Mouse (Mus musculus): ENCODE results near the gene Clps. TPM values are rescaled to one million over a fixed set of nuclear protein-coding genes. Genes with fewer than 3 reads are reported as not detected.

Clps gene
- total and polyA plus RNA-seq, 3 experiments, result not detected

- H3K9me3 ChIP-seq (replicated peaks), result no peaks in the 10 kb centered on the region
- DNase-seq (ENCODE audit: low spot score), result no peak
- peak overlapping the region; percentile 71 for H3K4me3 ChIP-seq (ENCODE audit: low read depth, low read length)
- peaks cover 7% of the 10 kb centered on the region for H3K36me3 ChIP-seq (replicated peaks)
- ATAC-seq (ENCODE audit: extremely low read depth, insufficient number of reproducible peaks, low FRiP score, poor library complexity, severe bottlenecking), result no peak
- H3K27me3 ChIP-seq (ENCODE audit: insufficient read depth, low read length), result peaks cover 51% of the 10 kb centered on the region
- peaks cover 46% of the 10 kb centered on the region for H3K4me1 ChIP-seq (ENCODE audit: insufficient read depth, low read depth, low read length)
- TF ChIP-seq GATA2 (IDR thresholded peaks at IDR 0.05; ENCODE audit: borderline replicate concordance, low read depth, low read length) (no peak), TAL1 (conservative IDR thresholded peaks at IDR 0.05; ENCODE audit: low read depth, low read length) (no peak), CTCF (IDR thresholded peaks at IDR 0.05; ENCODE audit: low read depth, low read length) (no peak), GATA1 (IDR thresholded peaks at IDR 0.05; ENCODE audit: borderline replicate concordance, low read length) (no peak), POLR2AphosphoS5 (IDR thresholded peaks at IDR 0.05; ENCODE audit: insufficient replicate concordance, low read depth, low read length) (no peak)
Observed at GRCm38 (mm10) chr17:28523355-28524008, 37.1 kb downstream of the Clps start.

DNA sequence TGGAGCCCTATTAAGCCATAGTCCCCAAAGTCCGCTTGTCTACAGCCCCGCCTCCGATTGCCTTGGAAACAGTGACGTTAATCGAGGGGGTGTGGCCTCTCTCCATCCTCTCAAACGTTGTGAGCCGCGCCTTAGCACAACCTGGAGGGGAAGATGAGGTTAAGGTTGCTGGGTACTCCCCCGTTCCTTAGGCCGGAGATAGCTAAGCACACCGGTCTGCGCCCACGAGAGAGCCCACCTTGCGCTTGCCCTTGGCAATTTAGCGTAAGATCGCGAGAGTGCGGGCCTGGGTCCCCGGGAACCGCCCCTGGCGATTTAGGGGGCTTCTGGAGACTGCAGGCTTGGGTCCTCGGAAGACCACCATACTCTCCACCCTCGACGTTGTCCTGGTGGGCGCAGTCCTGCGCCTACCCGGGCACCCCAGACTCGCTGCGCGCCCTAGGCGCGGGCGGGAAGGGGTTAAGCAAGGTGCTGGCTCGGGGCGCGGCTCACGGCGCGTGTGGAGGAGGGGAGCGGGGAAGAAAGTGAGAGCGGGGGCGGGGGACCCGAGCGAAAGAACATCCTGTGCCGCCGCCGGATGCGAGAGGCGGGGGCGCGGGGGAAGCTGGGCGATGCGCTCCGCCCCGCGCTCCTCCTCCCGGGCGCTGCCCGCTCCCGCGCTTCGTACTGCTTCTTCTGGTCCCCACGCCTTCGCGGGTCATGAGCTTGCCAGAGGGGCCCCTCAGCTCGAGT is 37.8 kb downstream of the Clps start:
- 0 out of 2 replicates have a peak, but pooled peaks cover 2% of the 10 kb centered on the region for H3K9me3 ChIP-seq (replicated peaks)
- DNase-seq (ENCODE audit: low spot score) (peak; percentile 73), ATAC-seq (ENCODE audit: extremely low read depth, insufficient number of reproducible peaks, low FRiP score, poor library complexity, severe bottlenecking) (peak; percentile 64)
- H3K36me3 ChIP-seq (replicated peaks), result peaks cover 7% of the 10 kb centered on the region
- peaks cover 45% of the 10 kb centered on the region for H3K4me1 ChIP-seq (ENCODE audit: insufficient read depth, low read depth, low read length)
- TF ChIP-seq GATA2 (IDR thresholded peaks at IDR 0.05; ENCODE audit: borderline replicate concordance, low read depth, low read length), result no peak
- no peak for TF ChIP-seq TAL1 (conservative IDR thresholded peaks at IDR 0.05; ENCODE audit: low read depth, low read length)
- TF ChIP-seq GATA1 (IDR thresholded peaks at IDR 0.05; ENCODE audit: borderline replicate concordance, low read length), result no peak
- TF ChIP-seq POLR2AphosphoS5 (IDR thresholded peaks at IDR 0.05; ENCODE audit: insufficient replicate concordance, low read depth, low read length), result no peak
- no peak for TF ChIP-seq CTCF (IDR thresholded peaks at IDR 0.05; ENCODE audit: low read depth, low read length)
- peaks cover 57% of the 10 kb centered on the region for H3K27me3 ChIP-seq (ENCODE audit: insufficient read depth, low read length)
- peak overlapping the region; percentile 71 for H3K4me3 ChIP-seq (ENCODE audit: low read depth, low read length)

DNA sequence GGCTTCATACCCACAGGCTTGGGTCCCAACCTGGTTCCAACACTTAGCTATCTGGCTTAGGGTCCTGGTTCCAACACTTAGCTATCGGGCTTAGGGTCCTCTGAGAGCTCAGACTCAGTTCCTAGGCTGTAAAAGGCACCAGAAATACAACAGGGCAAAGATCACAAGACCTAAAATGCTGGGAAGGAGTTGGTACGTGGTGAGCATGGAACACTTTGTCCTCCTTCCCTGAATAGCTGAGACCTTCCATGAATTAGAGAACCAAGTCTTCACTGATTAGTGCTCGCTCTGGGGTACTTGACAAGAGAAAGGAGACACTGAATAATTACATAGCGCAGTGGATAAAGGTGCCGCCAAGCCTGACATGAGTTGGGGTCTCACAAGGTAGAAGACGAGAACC is 38.6 kb downstream of the Clps start:
- ATAC-seq (ENCODE audit: extremely low read depth, insufficient number of reproducible peaks, low FRiP score, poor library complexity, severe bottlenecking), result no peak

GRCm38 (mm10) chr17:28521071-28521726 is 39.4 kb downstream of the Clps start:
- 0 out of 2 replicates have a peak, but pooled peaks cover 2% of the 10 kb centered on the region for H3K9me3 ChIP-seq (replicated peaks)
- peaks cover 7% of the 10 kb centered on the region for H3K36me3 ChIP-seq (replicated peaks)
- H3K4me1 ChIP-seq (ENCODE audit: insufficient read depth, low read depth, low read length), result peaks cover 34% of the 10 kb centered on the region
- peaks cover 63% of the 10 kb centered on the region for H3K27me3 ChIP-seq (ENCODE audit: insufficient read depth, low read length)
- no peak for TF ChIP-seq POLR2AphosphoS5 (IDR thresholded peaks at IDR 0.05; ENCODE audit: insufficient replicate concordance, low read depth, low read length)
- TF ChIP-seq CTCF (IDR thresholded peaks at IDR 0.05; ENCODE audit: low read depth, low read length), result no peak
- TF ChIP-seq TAL1 (conservative IDR thresholded peaks at IDR 0.05; ENCODE audit: low read depth, low read length), result no peak
- no peak for TF ChIP-seq GATA2 (IDR thresholded peaks at IDR 0.05; ENCODE audit: borderline replicate concordance, low read depth, low read length)
- no peak for TF ChIP-seq GATA1 (IDR thresholded peaks at IDR 0.05; ENCODE audit: borderline replicate concordance, low read length)
- no peak overlapping the region for H3K4me3 ChIP-seq (ENCODE audit: low read depth, low read length)
- DNase-seq (ENCODE audit: low spot score) (no peak), ATAC-seq (ENCODE audit: extremely low read depth, insufficient number of reproducible peaks, low FRiP score, poor library complexity, severe bottlenecking) (no peak)

More for the DNA sequence above, 38.6 kb downstream of the Clps start:
- TF ChIP-seq CTCF (IDR thresholded peaks at IDR 0.05; ENCODE audit: low read depth, low read length) (no peak), TAL1 (conservative IDR thresholded peaks at IDR 0.05; ENCODE audit: low read depth, low read length) (no peak), GATA1 (IDR thresholded peaks at IDR 0.05; ENCODE audit: borderline replicate concordance, low read length) (no peak), GATA2 (IDR thresholded peaks at IDR 0.05; ENCODE audit: borderline replicate concordance, low read depth, low read length) (no peak), POLR2AphosphoS5 (IDR thresholded peaks at IDR 0.05; ENCODE audit: insufficient replicate concordance, low read depth, low read length) (no peak)
- Histone ChIP-seq H3K9me3 (replicated peaks) (0 out of 2 replicates have a peak, but pooled peaks cover 2% of the 10 kb centered on the region), H3K4me1 (ENCODE audit: insufficient read depth, low read depth, low read length) (peaks cover 36% of the 10 kb centered on the region), H3K4me3 (ENCODE audit: low read depth, low read length) (no peak overlapping the region), H3K36me3 (replicated peaks) (peaks cover 7% of the 10 kb centered on the region), H3K27me3 (ENCODE audit: insufficient read depth, low read length) (peaks cover 60% of the 10 kb centered on the region)
- no peak for DNase-seq (ENCODE audit: low spot score)

GRCm38 (mm10) chr17:28520561-28520960 is 40.0 kb downstream of the Clps start:
- DNase-seq (ENCODE audit: low spot score) (no peak), ATAC-seq (ENCODE audit: extremely low read depth, insufficient number of reproducible peaks, low FRiP score, poor library complexity, severe bottlenecking) (no peak)
- H3K4me1 ChIP-seq (ENCODE audit: insufficient read depth, low read depth, low read length), result peaks cover 38% of the 10 kb centered on the region
- H3K36me3 ChIP-seq (replicated peaks), result peaks cover 7% of the 10 kb centered on the region
- peaks cover 65% of the 10 kb centered on the region for H3K27me3 ChIP-seq (ENCODE audit: insufficient read depth, low read length)
- no peak overlapping the region for H3K4me3 ChIP-seq (ENCODE audit: low read depth, low read length)
- TF ChIP-seq CTCF (IDR thresholded peaks at IDR 0.05; ENCODE audit: low read depth, low read length) (no peak), GATA2 (IDR thresholded peaks at IDR 0.05; ENCODE audit: borderline replicate concordance, low read depth, low read length) (no peak), GATA1 (IDR thresholded peaks at IDR 0.05; ENCODE audit: borderline replicate concordance, low read length) (no peak), POLR2AphosphoS5 (IDR thresholded peaks at IDR 0.05; ENCODE audit: insufficient replicate concordance, low read depth, low read length) (no peak), TAL1 (conservative IDR thresholded peaks at IDR 0.05; ENCODE audit: low read depth, low read length) (no peak)
- H3K9me3 ChIP-seq (replicated peaks), result 0 out of 2 replicates have a peak, but pooled peaks cover 2% of the 10 kb centered on the region
